Mouse (Mus musculus): ENCODE results near the gene Kif1a. TPM values are rescaled to one million over a fixed set of nuclear protein-coding genes. Genes with fewer than 3 reads are reported as not detected.
"Not testable (repeated sequence)": the region's sequence is repeated elsewhere in the genome, so short reads cannot be mapped to it uniquely, and the experiment has no call there.

The Kif1a gene
- polyA plus RNA-seq, 1 experiment from 2014 or later = 502 TPM

GRCm38 (mm10) chr1:92976141-92976566 is 125.6 kb downstream of the Kif1a start:
- Histone ChIP-seq H3K36me3 (replicated peaks) (no peaks in the 10 kb centered on the region), H3K4me1 (no peaks in the 10 kb centered on the region), H3K4me3 (no peak overlapping the region), H3K9me3 (no peaks in the 10 kb centered on the region), H3K27me3 (replicated peaks) (no peaks in the 10 kb centered on the region), H3K27ac (no peak overlapping the region), H3K4me2 (no peak overlapping the region), H3K9ac (no peak overlapping the region)
- 70% methylated on average over 6 of the region's 6 CpGs for WGBS
- no peak for ATAC-seq (replicated peaks)

GRCm38 (mm10) chr1:92972854-92973253 is 128.9 kb downstream of the Kif1a start:
- no peak overlapping the region for H3K27ac ChIP-seq
- H3K9me3 ChIP-seq = no peaks in the 10 kb centered on the region
- H3K27me3 ChIP-seq (replicated peaks) = no peaks in the 10 kb centered on the region
- H3K36me3 ChIP-seq (replicated peaks) = no peaks in the 10 kb centered on the region
- WGBS = 71% methylated on average over 1 of the region's 1 CpGs
- no peak overlapping the region for H3K4me2 ChIP-seq
- ATAC-seq (replicated peaks) = no peak
- no peak overlapping the region for H3K9ac ChIP-seq
- no peaks in the 10 kb centered on the region for H3K4me1 ChIP-seq
- H3K4me3 ChIP-seq = no peak overlapping the region

DNA sequence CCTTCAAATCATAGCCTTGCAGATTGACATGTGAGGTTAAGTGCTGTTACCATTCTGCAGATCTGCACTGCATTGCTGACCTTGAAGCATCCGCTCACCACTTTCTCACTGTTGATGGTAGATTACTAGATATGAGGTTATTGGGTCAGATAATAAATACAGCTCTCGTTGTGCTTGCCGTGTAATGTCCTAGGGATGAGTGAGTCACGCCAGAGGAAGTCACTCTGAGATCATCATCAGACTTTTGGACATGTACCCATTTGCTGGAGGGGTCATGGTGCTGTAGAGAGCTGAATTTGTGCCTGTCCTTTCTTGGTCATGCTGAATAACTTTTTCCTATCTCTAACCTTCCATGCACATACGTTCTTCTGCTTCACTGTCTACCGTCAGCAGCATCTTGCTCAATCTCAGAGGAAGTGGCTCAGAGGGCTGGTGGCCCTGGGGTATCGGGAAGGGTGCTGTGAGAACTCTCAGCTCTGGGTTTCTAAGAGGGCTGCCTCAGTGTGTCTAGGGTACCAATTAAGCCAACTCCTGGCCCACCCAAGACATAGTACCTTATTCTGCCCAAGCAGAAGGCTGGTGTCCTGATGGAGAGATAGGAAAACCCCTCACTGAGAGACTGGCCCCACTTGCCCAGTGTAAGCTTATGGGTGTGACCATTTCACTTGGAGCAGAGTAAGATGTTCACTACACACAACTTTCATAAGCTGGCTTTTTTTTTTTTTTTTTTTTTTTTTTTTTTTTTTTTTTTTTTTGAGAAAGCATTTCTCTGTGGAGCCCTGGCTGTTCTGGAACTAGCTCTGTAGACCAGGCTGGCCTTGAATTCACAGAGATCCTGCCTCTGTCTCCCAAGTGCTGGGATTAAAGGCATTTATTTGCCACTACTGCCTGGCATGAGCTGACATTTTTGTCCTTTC is 129.6 kb downstream of the Kif1a start:
- H3K9ac ChIP-seq = no peak overlapping the region
- H3K27me3 ChIP-seq (replicated peaks) = no peaks in the 10 kb centered on the region
- H3K36me3 ChIP-seq (replicated peaks) = no peaks in the 10 kb centered on the region
- no peaks in the 10 kb centered on the region for H3K9me3 ChIP-seq
- no peak overlapping the region for H3K4me3 ChIP-seq
- H3K4me2 ChIP-seq = no peak overlapping the region
- no peak for ATAC-seq (replicated peaks)
- 91% methylated on average over 7 of the region's 7 CpGs for whole genome bisulfite sequencing
- H3K4me1 ChIP-seq = no peaks in the 10 kb centered on the region
- no peak overlapping the region for H3K27ac ChIP-seq

DNA sequence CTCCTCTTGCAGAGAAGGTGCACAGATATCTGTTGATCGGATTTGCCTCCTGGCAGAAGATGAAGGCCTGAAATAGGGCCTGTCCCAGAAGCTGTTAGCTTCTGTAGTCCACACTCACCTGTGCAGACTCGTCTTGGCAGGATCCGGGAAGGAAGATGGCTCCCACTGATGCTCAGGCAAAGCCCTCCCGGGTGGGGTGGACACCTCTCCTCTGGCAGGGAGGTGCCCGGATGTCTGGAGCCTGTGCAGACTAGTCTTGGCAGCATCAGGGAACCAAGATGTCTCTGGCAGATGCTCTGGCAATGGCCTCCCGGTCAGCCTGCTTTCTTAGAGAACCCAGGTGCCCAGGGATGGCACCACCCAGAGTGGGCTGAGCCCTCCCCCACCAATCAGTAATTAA is 131.0 kb downstream of the Kif1a start:
- H3K9ac ChIP-seq; H3K27me3 ChIP-seq (replicated peaks); H3K9me3 ChIP-seq; H3K4me2 ChIP-seq; H3K27ac ChIP-seq; ATAC-seq (replicated peaks); H3K4me3 ChIP-seq; H3K36me3 ChIP-seq (replicated peaks); H3K4me1 ChIP-seq: not testable (repeated sequence)
- WGBS = 85% methylated on average over 6 of the region's 6 CpGs

Other genes with a start within 250 kb of the Kif1a start
- 0.69 and 0.88 TPM in 2 replicates for gene Ankmy1, start 199.0 kb downstream of the Kif1a start, polyA plus RNA-seq (2015; fragmentation: Nextera tagmentation; extraction: Ambion mirVana)
- 15.4 and 15.7 TPM in 2 replicates for gene Dusp28, start 195.0 kb downstream of the Kif1a start, polyA plus RNA-seq (2015; fragmentation: Nextera tagmentation; extraction: Ambion mirVana)
- 32.9 and 37.1 TPM in 2 replicates for gene Rnpepl1, start 191.2 kb downstream of the Kif1a start, polyA plus RNA-seq (2015; fragmentation: Nextera tagmentation; extraction: Ambion mirVana)
- 66.7 and 67.7 TPM in 2 replicates for gene Capn10, start 167.6 kb downstream of the Kif1a start, polyA plus RNA-seq (2015; fragmentation: Nextera tagmentation; extraction: Ambion mirVana)
- 0.30 and 0.50 TPM in 2 replicates for gene Gpr35, start 151.1 kb downstream of the Kif1a start, polyA plus RNA-seq (2015; fragmentation: Nextera tagmentation; extraction: Ambion mirVana)
- not detected in 2 replicates for gene Aqp12, start 95.6 kb downstream of the Kif1a start, polyA plus RNA-seq (2015; fragmentation: Nextera tagmentation; extraction: Ambion mirVana)
- gene Agxt, start 33.3 kb upstream of the Kif1a start, polyA plus RNA-seq (2015; fragmentation: Nextera tagmentation; extraction: Ambion mirVana) = not detected in 2 replicates
- gene 2310007B03Rik, start 59.0 kb upstream of the Kif1a start, polyA plus RNA-seq (2015; fragmentation: Nextera tagmentation; extraction: Ambion mirVana) = 0.14 and 0.32 TPM in 2 replicates
- gene Crocc2, start 66.8 kb upstream of the Kif1a start, polyA plus RNA-seq (2015; fragmentation: Nextera tagmentation; extraction: Ambion mirVana) = 0.52 and 0.54 TPM in 2 replicates
- gene Sned1, start 133.9 kb upstream of the Kif1a start, polyA plus RNA-seq (2015; fragmentation: Nextera tagmentation; extraction: Ambion mirVana) = 8.7 and 12.5 TPM in 2 replicates
- gene Mterf4, start 204.0 kb upstream of the Kif1a start, polyA plus RNA-seq (2015; fragmentation: Nextera tagmentation; extraction: Ambion mirVana) = 34.7 and 38.2 TPM in 2 replicates
- 45.8 and 46.9 TPM in 2 replicates for gene Ppp1r7, start 240.9 kb upstream of the Kif1a start, polyA plus RNA-seq (2015; fragmentation: Nextera tagmentation; extraction: Ambion mirVana)
- gene Pask, start 241.5 kb upstream of the Kif1a start, polyA plus RNA-seq (2015; fragmentation: Nextera tagmentation; extraction: Ambion mirVana) = 5.7 and 6.2 TPM in 2 replicates